Mouse (Mus musculus) lung, postnatal 0 days (tissue): Measurements from ENCODE around the gene Tjap1.

ENCODE experiments used
- CTCF ChIP-seq: IDR thresholded peaks from 2 replicates; pipeline ENCODE4 v1.5.1; 2016; ENCODE audit warnings: antibody characterized with exemption, mild to moderate bottlenecking
- EP300 ChIP-seq: IDR thresholded peaks from 2 replicates; pipeline ENCODE4 v1.6.1; 2016; ENCODE audit warnings: antibody characterized with exemption, mild to moderate bottlenecking, control low read depth

GRCm38 (mm10) chr17:46327413-46327905, 44.6 kb upstream of the Tjap1 start:
- TF ChIP-seq CTCF (no peak), EP300 (no peak)
